Mouse (Mus musculus) neural tube, embryonic 11.5 days (tissue): ENCODE measurements at regions not wholly inside any gene's neighbourhood (a gene's known extent, or its start where the extent isn't known, plus 50 kb on each side); places are given as distances from the start of the nearest gene placed in this dataset.

Experiments
- ATAC-seq: fragments of 200-750 bp; cut with Nextera tagmentation; 2 replicates; pipeline ENCODE4 v1.8.0; 2017; ENCODE audit warnings: moderate number of reproducible peaks, mild to moderate bottlenecking, moderate TSS enrichment, moderate library complexity; ENCODE audit not compliant: insufficient read depth, low FRiP score, low TSS enrichment
- DNase-seq: peaks from one replicate; pipeline ENCODE4 v3.0.0-alpha.2; 2015; ENCODE audit warnings: low spot score
- H3K27ac ChIP-seq: fragments of 300-500 bp; sonication (generic); 2 replicates; pipeline ENCODE4 v1.5.1; 2014; ENCODE audit warnings: low read depth, mild to moderate bottlenecking, low read length
- H3K27me3 ChIP-seq: fragments of 300-500 bp; sonication (generic); 2 replicates; pipeline ENCODE4 v1.6.1; 2014; ENCODE audit warnings: mild to moderate bottlenecking, low read length, mixed read lengths; ENCODE audit not compliant: control insufficient read depth, insufficient read depth
- H3K36me3 ChIP-seq: fragments of 300-500 bp; sonication (generic); 2 replicates; pipeline ENCODE4 v1.6.1; 2014; ENCODE audit warnings: mild to moderate bottlenecking, low read length, moderate library complexity, mixed read lengths; ENCODE audit not compliant: control insufficient read depth, insufficient read depth
- H3K4me1 ChIP-seq: fragments of 300-500 bp; sonication (generic); 2 replicates; pipeline ENCODE4 v1.6.1; 2014; ENCODE audit warnings: low read length, mixed read lengths; ENCODE audit not compliant: control insufficient read depth, insufficient read depth
- H3K4me2 ChIP-seq: fragments of 300-500 bp; sonication (generic); 2 replicates; pipeline ENCODE4 v1.6.1; 2014; ENCODE audit warnings: low read depth, mild to moderate bottlenecking, moderate library complexity
- H3K4me3 ChIP-seq: fragments of 300-500 bp; sonication (generic); 2 replicates; pipeline ENCODE4 v1.5.1; 2014; ENCODE audit warnings: low read depth, low read length
- H3K9ac ChIP-seq: fragments of 300-500 bp; sonication (generic); 2 replicates; pipeline ENCODE4 v1.6.1; 2014; ENCODE audit warnings: mild to moderate bottlenecking, low read length
- H3K9me3 ChIP-seq: fragments of 300-500 bp; sonication (generic); 2 replicates; pipeline ENCODE4 v1.6.1; 2016; ENCODE audit warnings: low read length; ENCODE audit not compliant: control insufficient read depth
- WGBS: fragments of 180-500 bp; shearing (Covaris S2); extraction: QIAGEN DNeasy Blood & Tissue Kit; methylation state at CpG from one replicate; pipeline ENCODE4 v1.1.7; 2014; 5-methylcytosine and 5-hydroxymethylcytosine counted together

DNA sequence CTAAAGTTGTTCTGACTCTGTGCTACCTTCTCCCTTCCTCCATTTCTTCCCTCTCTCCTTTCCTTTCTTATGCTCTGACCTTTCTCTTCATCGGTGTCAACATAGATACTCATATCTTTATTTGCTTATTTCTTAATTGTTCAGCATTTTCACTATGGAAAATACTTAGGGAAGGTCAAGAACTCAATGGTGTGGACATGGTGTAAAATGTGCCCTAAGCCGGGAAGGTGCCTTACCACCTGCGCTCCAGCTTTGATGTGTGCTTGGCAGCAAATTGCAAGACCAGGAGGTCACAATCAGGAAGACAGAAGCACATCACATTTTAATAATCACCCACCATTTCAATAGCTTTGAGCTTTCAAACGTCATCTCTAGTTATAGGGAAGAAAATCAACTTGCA is 324.0 kb upstream of the Meis1 start:
- Histone ChIP-seq H3K9ac (no peak overlapping the region), H3K4me2 (no peak overlapping the region), H3K4me3 (no peak overlapping the region), H3K27me3 (no peaks in the 10 kb centered on the region), H3K4me1 (no peaks in the 10 kb centered on the region), H3K27ac (no peak overlapping the region), H3K36me3 (no peaks in the 10 kb centered on the region), H3K9me3 (no peaks in the 10 kb centered on the region)
- DNase-seq (no peak), ATAC-seq (no peak)
- 89% methylated on average over 4 of the region's 4 CpGs for WGBS

DNA sequence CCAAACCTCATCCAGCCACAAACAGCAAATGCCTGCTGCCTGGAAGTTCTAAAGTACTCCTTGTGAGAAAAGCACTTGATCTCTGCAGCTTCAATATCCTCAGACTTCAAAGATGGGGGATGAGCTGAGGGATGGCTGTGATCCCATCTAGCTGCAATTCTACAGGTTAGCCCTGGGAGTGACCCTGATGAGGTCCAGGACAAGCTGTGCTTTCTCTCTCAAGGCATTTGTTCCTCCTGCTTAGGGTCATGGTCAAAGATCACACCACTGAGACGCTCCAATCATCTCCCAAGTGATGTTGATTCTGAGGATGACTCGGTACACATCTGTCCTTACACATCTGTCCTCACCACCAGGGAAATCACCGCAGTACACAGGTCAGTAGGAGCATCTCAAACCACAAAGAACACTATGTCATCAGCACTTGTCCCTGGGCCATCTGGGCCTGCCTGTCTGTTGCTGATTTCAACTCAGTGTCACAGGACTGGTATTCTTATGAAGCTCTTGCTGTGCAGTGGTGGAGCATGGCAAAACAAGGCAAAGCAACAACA is 327.6 kb upstream of the Meis1 start:
- Histone ChIP-seq H3K27me3 (no peaks in the 10 kb centered on the region), H3K27ac (no peak overlapping the region), H3K4me1 (no peaks in the 10 kb centered on the region), H3K36me3 (no peaks in the 10 kb centered on the region), H3K4me2 (no peak overlapping the region), H3K9ac (no peak overlapping the region), H3K9me3 (no peaks in the 10 kb centered on the region), H3K4me3 (no peak overlapping the region)
- DNase-seq (no peak), ATAC-seq (no peak)
- WGBS: 88% methylated on average over 3 of the region's 3 CpGs

DNA sequence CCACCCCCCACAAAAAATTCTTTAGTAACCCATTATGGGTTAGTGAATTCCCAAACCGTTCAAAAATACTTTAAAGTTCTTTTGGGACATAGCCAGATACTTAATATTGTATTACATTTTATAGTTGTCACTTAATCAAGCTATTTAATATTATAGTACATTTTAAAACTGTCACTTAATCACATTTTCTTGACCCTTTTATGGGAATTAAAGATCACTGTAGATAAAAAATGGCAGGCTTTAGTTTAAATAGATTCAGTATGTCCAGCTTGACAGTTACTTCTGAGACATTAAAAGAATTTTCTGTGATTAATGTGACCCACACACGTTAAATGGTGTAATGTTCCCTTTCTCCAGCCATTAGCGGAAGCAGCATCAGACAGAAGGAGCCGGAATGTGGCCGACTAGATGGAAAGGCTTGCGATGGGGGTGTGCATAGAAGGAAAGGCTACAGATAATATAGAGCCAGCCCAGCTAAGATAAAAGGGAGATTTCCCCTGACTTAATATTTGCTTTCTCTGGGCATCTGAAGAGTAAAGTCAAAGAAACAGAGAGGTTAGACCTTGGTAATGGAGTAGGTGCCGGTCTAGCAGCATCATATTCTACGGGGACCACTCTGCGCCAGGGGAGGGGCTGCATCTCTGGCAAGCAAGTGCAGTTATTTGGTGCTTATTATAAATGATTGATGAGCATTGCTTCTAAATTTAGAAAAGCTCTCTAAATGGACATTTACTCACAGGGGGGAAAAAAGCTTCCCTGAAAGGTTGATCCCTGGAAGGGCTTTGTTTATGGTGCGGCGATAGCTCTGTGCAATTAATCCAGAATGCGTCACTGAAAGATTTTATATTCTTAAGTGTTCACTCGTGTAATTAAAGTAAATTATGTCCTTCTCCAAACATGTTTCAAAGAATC is 331.8 kb upstream of the Meis1 start:
- peak; percentile 52 for DNase-seq
- no peaks in the 10 kb centered on the region for H3K36me3 ChIP-seq
- no peaks in the 10 kb centered on the region for H3K4me1 ChIP-seq
- no peaks in the 10 kb centered on the region for H3K9me3 ChIP-seq
- H3K4me3 ChIP-seq: no peak overlapping the region
- H3K27me3 ChIP-seq: no peaks in the 10 kb centered on the region
- ATAC-seq: peak; percentile 48; the same call in 1 of the 2 replicates
- WGBS: 41% methylated on average over 13 of the region's 13 CpGs
- no peak overlapping the region for H3K9ac ChIP-seq
- no peak overlapping the region for H3K4me2 ChIP-seq
- H3K27ac ChIP-seq: no peak overlapping the region

DNA sequence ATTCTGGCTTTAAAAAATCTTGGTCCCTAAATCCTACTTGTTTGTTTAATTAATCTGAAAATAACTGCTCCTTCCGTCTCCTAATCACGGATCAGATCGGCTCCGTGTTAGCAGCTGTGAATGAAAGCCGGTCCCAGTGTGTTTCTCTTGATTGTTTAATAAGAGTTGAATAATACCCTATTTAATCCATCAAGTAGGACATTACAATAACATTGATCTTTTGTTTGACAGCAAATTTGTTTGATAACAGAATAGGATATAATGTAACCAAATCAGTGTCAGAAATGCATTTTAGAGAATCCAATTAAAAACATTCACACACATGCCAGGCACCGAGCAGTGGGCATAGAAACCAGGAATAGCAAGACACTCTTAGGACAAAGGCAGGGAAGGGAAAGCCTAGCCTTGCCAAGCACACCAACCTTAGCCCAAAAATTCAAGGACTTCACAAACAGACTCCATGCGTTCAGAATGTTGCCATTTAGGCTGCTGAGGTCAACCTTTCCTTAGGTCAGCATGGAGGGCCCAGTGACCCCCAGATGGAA is 332.5 kb upstream of the Meis1 start:
- no peaks in the 10 kb centered on the region for H3K36me3 ChIP-seq
- ATAC-seq: no peak
- H3K27ac ChIP-seq: 0 out of 2 replicates have a peak overlapping the region, but pooled peaks have one; percentile 34
- no peak overlapping the region for H3K9ac ChIP-seq
- H3K9me3 ChIP-seq: no peaks in the 10 kb centered on the region
- H3K4me3 ChIP-seq: no peak overlapping the region
- 45% methylated on average over 7 of the region's 7 CpGs for WGBS
- H3K4me1 ChIP-seq: no peaks in the 10 kb centered on the region
- no peak overlapping the region for H3K4me2 ChIP-seq
- no peak for DNase-seq
- H3K27me3 ChIP-seq: no peaks in the 10 kb centered on the region

DNA sequence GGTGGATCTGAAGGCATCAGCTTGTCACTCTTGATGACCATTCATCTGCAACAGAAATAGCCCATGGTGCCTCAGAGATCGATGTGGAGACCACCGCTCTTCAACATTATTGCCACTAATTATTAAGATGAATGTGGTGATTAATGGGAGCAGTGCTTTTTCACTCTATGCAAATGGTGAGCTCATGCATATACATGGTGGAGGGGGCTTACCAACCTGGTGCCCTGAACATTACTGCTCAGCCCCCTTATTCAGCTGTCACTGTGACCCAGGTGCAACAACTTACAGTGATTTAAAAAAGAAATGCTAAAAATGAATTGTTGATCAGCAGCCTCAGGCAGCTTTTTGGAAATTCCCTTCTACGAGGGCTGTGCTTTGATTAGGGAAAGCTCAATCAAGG is 334.9 kb upstream of the Meis1 start:
- 66% methylated on average over 3 of the region's 3 CpGs for WGBS
- DNase-seq (no peak), ATAC-seq (peak; percentile 62)
- H3K9ac ChIP-seq: no peak overlapping the region
- H3K4me2 ChIP-seq: no peak overlapping the region
- H3K4me3 ChIP-seq: no peak overlapping the region
- H3K9me3 ChIP-seq: no peaks in the 10 kb centered on the region
- no peak overlapping the region for H3K27ac ChIP-seq
- H3K4me1 ChIP-seq: no peaks in the 10 kb centered on the region
- H3K27me3 ChIP-seq: no peaks in the 10 kb centered on the region
- H3K36me3 ChIP-seq: no peaks in the 10 kb centered on the region

DNA sequence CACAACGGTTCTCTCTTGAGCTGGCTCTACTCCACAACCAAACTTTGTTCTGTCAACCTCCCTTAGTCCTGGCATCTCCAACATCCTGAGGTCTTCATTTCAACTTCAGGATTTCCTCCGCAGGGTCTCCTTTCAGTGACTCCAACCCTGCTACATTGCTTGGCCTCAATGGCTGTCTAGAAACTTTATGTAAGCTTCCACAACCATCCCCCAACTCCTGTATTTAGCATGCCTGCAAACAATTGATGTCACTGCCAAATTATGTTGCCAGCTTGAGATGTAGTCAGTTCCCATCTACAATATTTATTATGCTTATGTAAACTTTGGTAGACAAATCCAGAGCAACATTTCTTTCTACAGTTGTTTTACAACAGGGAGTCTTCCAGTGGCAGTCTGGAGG is 336.4 kb upstream of the Meis1 start:
- WGBS: 82% methylated on average over 2 of the region's 2 CpGs
- Histone ChIP-seq H3K4me2 (no peak overlapping the region), H3K4me1 (no peaks in the 10 kb centered on the region), H3K9me3 (no peaks in the 10 kb centered on the region), H3K9ac (no peak overlapping the region), H3K4me3 (no peak overlapping the region), H3K27me3 (no peaks in the 10 kb centered on the region), H3K27ac (no peak overlapping the region), H3K36me3 (no peaks in the 10 kb centered on the region)
- no peak for ATAC-seq
- DNase-seq: no peak

DNA sequence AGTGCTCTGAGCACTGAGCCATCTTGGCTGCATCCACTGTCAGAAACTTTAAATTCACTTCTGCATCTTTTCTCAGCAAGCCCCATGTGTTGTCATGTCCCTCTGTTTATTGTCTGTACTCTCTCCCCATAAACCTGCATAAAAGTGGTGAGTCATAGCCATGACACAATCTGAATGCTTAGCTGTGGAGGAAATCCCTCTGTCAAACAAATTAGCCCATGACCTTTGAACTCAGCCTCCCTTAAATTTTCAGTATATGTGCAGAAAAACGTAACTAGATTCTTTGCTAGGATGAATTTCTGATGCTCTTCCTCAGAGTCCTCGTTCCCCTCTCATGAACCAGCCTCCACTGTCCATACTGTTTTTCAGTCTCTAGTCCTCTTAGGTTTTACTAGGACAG is 337.4 kb upstream of the Meis1 start:
- Histone ChIP-seq H3K27me3 (no peaks in the 10 kb centered on the region), H3K4me3 (no peak overlapping the region), H3K4me2 (no peak overlapping the region), H3K27ac (no peak overlapping the region), H3K9me3 (no peaks in the 10 kb centered on the region), H3K9ac (no peak overlapping the region), H3K4me1 (no peaks in the 10 kb centered on the region), H3K36me3 (no peaks in the 10 kb centered on the region)
- DNase-seq (no peak), ATAC-seq (no peak)
- WGBS: 51% methylated on average over 2 of the region's 2 CpGs

DNA sequence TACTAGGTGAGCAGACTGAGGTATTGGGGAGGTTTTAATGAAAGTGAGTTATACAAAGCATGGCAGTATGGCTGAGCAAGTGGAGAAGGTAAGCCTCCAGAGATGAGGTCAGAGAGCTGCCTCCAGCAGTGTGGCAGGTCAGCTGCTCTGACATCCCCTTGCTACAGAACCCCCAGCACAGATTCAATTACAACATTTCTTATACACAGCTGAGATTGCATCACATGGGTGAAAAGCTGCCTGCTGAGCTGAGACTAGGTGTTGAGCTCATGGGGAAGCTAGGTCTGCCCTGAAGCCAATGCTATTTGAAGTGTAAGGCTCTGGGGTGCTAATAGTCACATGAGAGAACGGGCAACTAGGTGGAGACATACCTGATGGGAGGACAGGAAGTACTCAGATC is 350.4 kb upstream of the Meis1 start:
- Histone ChIP-seq H3K9me3 (no peaks in the 10 kb centered on the region), H3K4me2 (no peak overlapping the region), H3K4me3 (no peak overlapping the region), H3K4me1 (no peaks in the 10 kb centered on the region), H3K27me3 (no peaks in the 10 kb centered on the region), H3K27ac (no peak overlapping the region), H3K36me3 (no peaks in the 10 kb centered on the region), H3K9ac (no peak overlapping the region)
- no peak for DNase-seq
- WGBS: 69% methylated on average over 1 of the region's 1 CpGs
- ATAC-seq: no peak

DNA sequence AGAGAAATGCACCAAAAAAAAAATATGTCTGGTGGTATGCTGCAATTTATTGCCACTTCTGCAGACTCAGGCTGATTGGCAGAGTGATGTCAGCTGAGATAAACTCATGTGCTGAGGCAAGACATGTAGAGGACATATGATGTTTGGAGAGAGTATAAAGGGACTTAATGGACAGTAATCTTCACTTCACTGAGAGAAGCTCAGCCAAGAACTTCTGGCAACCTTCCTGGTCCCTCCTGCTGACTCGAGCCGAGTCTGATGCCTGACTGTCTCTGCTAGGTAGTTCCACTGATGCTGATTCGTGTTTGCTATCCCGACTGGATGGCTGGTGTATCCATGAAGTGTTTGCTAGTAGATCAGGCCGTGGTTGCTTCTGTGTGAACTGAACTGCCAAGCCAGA is 354.7 kb upstream of the Meis1 start:
- Histone ChIP-seq H3K36me3 (no peaks in the 10 kb centered on the region), H3K27ac (no peak overlapping the region), H3K9me3 (no peaks in the 10 kb centered on the region), H3K4me2 (no peak overlapping the region), H3K9ac (no peak overlapping the region), H3K27me3 (no peaks in the 10 kb centered on the region), H3K4me3 (no peak overlapping the region), H3K4me1 (no peaks in the 10 kb centered on the region)
- 82% methylated on average over 5 of the region's 5 CpGs for WGBS
- ATAC-seq: no peak
- DNase-seq: no peak
